Mouse (Mus musculus): ENCODE data around the gene Hif1an. TPM values are rescaled to one million over a fixed set of nuclear protein-coding genes. Genes with fewer than 3 reads are reported as not detected.

Hif1an gene
- total RNA-seq (2023), result 50.7 to 59.3 TPM (median 56.1 TPM) in 4 replicates

DNA sequence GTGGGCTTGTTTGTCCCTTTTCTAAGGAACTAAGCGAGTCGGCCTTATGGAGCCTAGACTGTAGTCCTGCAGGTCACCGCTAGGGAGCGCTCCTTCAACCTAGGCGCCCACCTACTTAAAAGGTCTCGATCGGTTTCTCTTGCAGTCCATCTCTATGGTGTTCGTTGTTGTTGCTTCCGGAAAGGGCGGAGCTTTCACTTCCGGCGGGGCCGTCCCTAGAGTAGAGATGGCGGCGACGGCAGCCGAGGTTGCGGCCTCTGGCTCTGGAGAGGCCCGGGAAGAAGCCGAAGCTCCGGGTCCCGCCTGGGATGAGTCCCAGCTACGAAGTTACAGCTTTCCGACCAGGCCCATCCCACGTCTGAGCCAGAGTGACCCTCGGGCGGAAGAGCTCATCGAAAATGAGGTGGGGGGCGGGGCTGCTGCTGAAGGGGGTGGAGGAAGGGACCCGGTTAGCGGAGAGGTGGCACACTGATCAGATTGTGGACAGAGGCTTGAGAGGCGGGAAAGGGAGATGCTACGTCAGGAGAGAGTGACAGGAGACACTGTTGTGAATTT, at the start of gene Hif1an:
Gene Hif1an, plus strand, starts transcription at position 199 of the 555 bp plus-strand sequence.

GRCm38 (mm10) chr19:44545321-44546041, 17.2 kb upstream of the Hif1an start, which contains the start of gene Sec31b:
Gene Sec31b (minus strand): TSS chr19:44545864.

DNA sequence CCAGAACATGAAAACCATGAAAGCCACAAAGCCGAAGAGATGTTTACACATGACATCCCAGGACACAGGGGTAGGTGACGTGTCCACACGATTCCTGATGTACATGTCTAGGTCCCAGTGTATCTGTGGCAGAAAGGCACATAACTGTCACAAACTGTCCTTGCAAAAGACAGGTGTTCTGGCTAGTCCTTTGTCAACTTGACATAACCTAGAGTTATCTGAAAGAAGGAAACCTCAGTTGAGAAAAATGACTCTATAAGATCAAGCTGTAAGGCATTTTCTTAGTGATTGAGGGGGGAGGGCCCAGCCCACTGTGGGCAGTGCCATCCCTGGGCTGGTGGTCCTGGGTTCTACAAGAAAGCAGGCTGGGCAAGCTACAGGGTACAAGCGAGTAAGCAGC, 9.9 kb upstream of the Hif1an start, which contains the start of gene Gm20538:
Gene Gm20538, minus strand, starts transcription at position 101 of the 400 bp plus-strand sequence.

DNA sequence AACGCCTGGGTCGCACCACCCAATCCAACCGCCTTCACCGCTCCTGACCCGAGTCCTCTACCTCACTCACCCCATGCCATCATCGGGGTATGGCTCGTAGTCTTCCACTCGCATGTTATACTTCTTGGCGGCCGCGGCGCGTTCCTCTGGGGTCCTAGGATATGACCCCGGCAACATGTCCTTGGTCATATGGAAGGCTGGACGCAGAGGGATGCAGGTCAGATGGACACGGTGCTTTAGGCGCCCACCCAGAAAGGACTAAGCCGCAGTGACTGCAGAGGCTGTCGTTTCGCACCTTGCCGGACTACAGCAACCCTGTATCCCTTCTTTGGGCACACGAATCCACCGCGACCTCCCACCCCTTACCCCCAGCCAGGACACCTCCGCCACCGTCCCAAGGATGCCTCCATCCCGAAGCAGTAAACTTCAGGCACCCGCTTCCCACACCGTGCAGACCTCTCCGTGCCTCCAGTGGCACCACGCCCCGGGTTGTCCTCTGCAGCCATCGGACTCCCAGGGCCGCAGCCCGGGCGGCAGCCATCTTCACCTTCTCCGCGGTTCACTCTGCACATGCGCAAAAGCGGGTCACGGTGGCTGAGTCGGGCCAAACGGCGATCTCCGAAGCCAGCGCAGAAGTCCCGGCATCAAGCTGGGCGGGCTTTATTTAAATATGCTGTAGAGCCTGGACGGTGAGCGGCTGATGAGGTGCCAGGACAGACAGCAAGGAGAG, 7.6 kb upstream of the Hif1an start, which contains the start of gene Ndufb8:
Gene Ndufb8, minus strand, starts transcription at position 580 of the 730 bp plus-strand sequence.

Other genes starting within 250 kb of the Hif1an start
- 0.85 to 2.0 TPM (median 1.5 TPM) in 4 replicates for gene Scd4, start 229.8 kb upstream of the Hif1an start, total RNA-seq (2023)
- gene Scd1, start 155.0 kb upstream of the Hif1an start, total RNA-seq (2023), result 810 to 978 TPM (median 883 TPM) in 4 replicates
- gene Wnt8b, start 69.4 kb upstream of the Hif1an start, total RNA-seq (2023), result 0.16 TPM in 1 of 4 replicates, not detected in the others
- gene Sec31b, start 17.0 kb upstream of the Hif1an start, total RNA-seq (2023), result 1.7 to 2.8 TPM (median 2.2 TPM) in 4 replicates
- not detected in 4 replicates for gene Gm20538, start 10.0 kb upstream of the Hif1an start, total RNA-seq (2023)
- 117 to 131 TPM (median 119 TPM) in 4 replicates for gene Ndufb8, start 7.4 kb upstream of the Hif1an start, total RNA-seq (2023)
- not detected in 4 replicates for gene Pax2, start 193.2 kb downstream of the Hif1an start, total RNA-seq (2023)

All from B cell, adult 62 days (primary cell).